Mouse (Mus musculus) midbrain, postnatal 0 days (tissue): ENCODE data around the gene Zfp706. TPM values are rescaled to one million over a fixed set of nuclear protein-coding genes. Genes with fewer than 3 reads are reported as not detected.
"Not testable (repeated sequence)": the region's sequence is repeated elsewhere in the genome, so short reads cannot be mapped to it uniquely, and the experiment has no call there.

ENCODE experiments used
- ATAC-seq: fragments of 200-750 bp; cut with Nextera tagmentation; 2 replicates; pipeline ENCODE4 v1.8.0; 2017; ENCODE audit warnings: moderate number of reproducible peaks, mild to moderate bottlenecking, moderate TSS enrichment, moderate library complexity; ENCODE audit not compliant: low FRiP score
- DNase-seq: peaks from one replicate; pipeline ENCODE4 v3.0.0-alpha.2; 2015; ENCODE audit warnings: low spot score
- H3K27ac ChIP-seq: fragments of 300-500 bp; sonication (generic); 2 replicates; pipeline ENCODE4 v1.5.1; 2014; ENCODE audit warnings: low read depth, mild to moderate bottlenecking, low read length, mixed read lengths
- H3K27me3 ChIP-seq: fragments of 300-500 bp; sonication (generic); 2 replicates; pipeline ENCODE4 v1.6.1; 2014; ENCODE audit warnings: low read length, control low read depth, mixed read lengths; ENCODE audit not compliant: insufficient read depth
- H3K36me3 ChIP-seq: fragments of 300-500 bp; sonication (generic); 2 replicates; pipeline ENCODE4 v1.6.1; 2014; ENCODE audit warnings: low read length, control low read depth, mixed read lengths; ENCODE audit not compliant: insufficient read depth
- H3K4me1 ChIP-seq: fragments of 300-500 bp; sonication (generic); 2 replicates; pipeline ENCODE4 v1.6.1; 2014; ENCODE audit warnings: mild to moderate bottlenecking, control low read depth, antibody characterized with exemption, low read length, mixed read lengths; ENCODE audit not compliant: insufficient read depth
- H3K4me2 ChIP-seq: fragments of 300-500 bp; sonication (generic); 2 replicates; pipeline ENCODE4 v1.6.1; 2014; ENCODE audit warnings: low read depth, mild to moderate bottlenecking, low read length, mixed read lengths; ENCODE audit not compliant: poor library complexity, severe bottlenecking
- H3K4me3 ChIP-seq: fragments of 300-500 bp; sonication (generic); 2 replicates; pipeline ENCODE4 v1.5.1; 2014; ENCODE audit warnings: low read depth, mild to moderate bottlenecking, low read length, moderate library complexity
- H3K9ac ChIP-seq: fragments of 300-500 bp; sonication (generic); replicated peaks from 2 replicates; pipeline ENCODE4 v1.6.1; 2014; ENCODE audit warnings: mild to moderate bottlenecking, low read length, moderate library complexity, mixed read lengths; ENCODE audit not compliant: poor library complexity, severe bottlenecking
- H3K9me3 ChIP-seq: fragments of 300-500 bp; sonication (generic); 2 replicates; pipeline ENCODE4 v1.6.1; 2016; ENCODE audit warnings: low read length, control low read depth
- CTCF ChIP-seq: IDR thresholded peaks from 2 replicates; pipeline ENCODE4 v1.5.1; 2016; ENCODE audit warnings: antibody characterized with exemption, mild to moderate bottlenecking
- WGBS: fragments of 180-500 bp; shearing (Covaris S2); extraction: QIAGEN DNeasy Blood & Tissue Kit; methylation state at CpG from one replicate; pipeline ENCODE4 v1.1.7; 2014; 5-methylcytosine and 5-hydroxymethylcytosine counted together
- polyA plus RNA-seq: library from polyadenylated mRNA; unstranded; fragments of >200 nt; fragmentation: Nextera tagmentation; extraction: Ambion mirVana; gene quantifications from 2 replicates; pipeline ENCODE4 v1.2.1, GENCODE M21; 2015
- total RNA-seq: library from RNA; depleted of rRNA; stranded (reverse); fragments of >200 nt; gene quantifications from 2 replicates; pipeline ENCODE4 v1.2.3, GENCODE M21; 2014

The Zfp706 gene
- total and polyA plus RNA-seq, 2 experiments from 2014 or later: 56.4 to 513 TPM

DNA sequence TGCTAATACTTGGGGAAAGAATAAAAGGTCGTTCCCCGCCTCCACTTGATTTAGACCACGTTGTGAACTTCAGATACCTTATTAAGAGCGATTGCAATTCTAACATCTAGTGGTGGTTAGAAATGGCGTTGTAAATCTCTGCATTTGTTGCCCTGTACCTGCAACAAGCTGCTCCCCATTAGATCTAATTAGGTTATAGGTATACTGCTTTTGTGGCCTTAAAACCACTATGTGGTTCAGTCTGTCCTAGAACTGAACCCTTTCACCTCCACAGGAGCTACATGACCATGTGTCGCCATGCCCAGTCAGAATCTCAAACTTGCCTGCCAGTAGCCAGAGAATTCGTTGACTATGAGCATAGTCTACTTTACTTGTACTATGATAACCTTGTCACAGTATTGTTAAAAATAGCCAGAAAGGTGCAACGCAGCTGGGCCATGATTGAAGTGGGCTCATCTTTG, 416 bp upstream of the Zfp706 start:
- peak overlapping the region; percentile 94 for H3K9ac ChIP-seq
- peak overlapping the region; percentile 67 for H3K4me2 ChIP-seq
- DNase-seq: no peak
- no peak for TF ChIP-seq CTCF
- ATAC-seq: no peak
- peak overlapping the region; percentile 94 for H3K27ac ChIP-seq
- 24% methylated on average over 8 of the region's 8 CpGs for WGBS
- peaks cover 13% of the 10 kb centered on the region; the same call in 1 of the 2 replicates for H3K4me1 ChIP-seq
- no peaks in the 10 kb centered on the region for H3K27me3 ChIP-seq
- H3K36me3 ChIP-seq: no peaks in the 10 kb centered on the region; the same call in 1 of the 2 replicates
- H3K4me3 ChIP-seq: peak overlapping the region; percentile 98
- H3K9me3 ChIP-seq: no peaks in the 10 kb centered on the region

DNA sequence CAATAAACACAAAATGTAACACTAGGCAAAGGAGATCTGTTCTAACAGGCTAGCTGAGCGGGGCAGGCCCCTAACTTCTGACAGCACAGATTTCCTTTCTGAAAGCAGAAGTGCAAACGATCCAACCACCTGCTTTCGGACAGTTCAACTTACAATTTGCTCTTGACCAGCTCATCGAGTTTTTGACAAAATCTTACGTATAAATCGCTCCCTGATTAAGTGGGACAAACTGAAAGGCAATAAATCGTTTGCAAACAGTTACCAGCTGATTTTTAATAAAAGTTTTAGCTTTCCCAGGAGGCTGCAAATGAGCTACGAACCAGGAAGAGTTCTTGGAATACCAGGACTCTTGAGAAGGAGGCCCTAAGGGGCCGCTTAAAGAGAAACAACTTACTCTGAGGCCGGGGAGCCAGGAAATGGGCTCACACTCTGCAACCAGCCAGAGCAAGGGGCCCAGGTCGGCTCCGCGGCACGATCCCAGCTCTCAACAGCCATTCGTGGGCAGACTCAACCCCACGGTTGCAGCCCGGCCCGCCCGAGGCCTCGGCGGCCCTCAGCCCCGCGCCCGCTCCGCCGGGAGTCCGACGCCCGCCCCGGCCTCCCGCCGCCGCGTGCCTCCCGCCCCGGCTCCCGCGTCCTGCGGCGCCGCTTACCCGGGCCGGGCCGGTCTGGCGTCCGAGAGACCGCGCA, 953 bp downstream of the Zfp706 start:
- H3K36me3 ChIP-seq: peaks cover 2% of the 10 kb centered on the region; the same call in 1 of the 2 replicates
- H3K4me1 ChIP-seq: peaks cover 13% of the 10 kb centered on the region; the same call in 1 of the 2 replicates
- DNase-seq (peak; percentile 37), ATAC-seq (peak; percentile 62; the same call in 1 of the 2 replicates)
- peak overlapping the region; percentile 98 for H3K4me3 ChIP-seq
- WGBS: 1% methylated on average over 37 of the region's 48 CpGs
- peak overlapping the region; percentile 94 for H3K27ac ChIP-seq
- H3K27me3 ChIP-seq: no peaks in the 10 kb centered on the region
- TF ChIP-seq CTCF: no peak
- no peaks in the 10 kb centered on the region for H3K9me3 ChIP-seq
- H3K9ac ChIP-seq: peak overlapping the region; percentile 94
- H3K4me2 ChIP-seq: peak overlapping the region; percentile 67

- no peaks in the 10 kb centered on the region for H3K27me3 ChIP-seq
- peak overlapping the region; percentile 67 for H3K4me2 ChIP-seq
- peak; percentile 26 for TF ChIP-seq CTCF
- DNase-seq (no peak), ATAC-seq (no peak)
- H3K36me3 ChIP-seq: peaks cover 2% of the 10 kb centered on the region; the same call in 1 of the 2 replicates
- H3K4me3 ChIP-seq: peak overlapping the region; percentile 98
- 41% methylated on average over 7 of the region's 7 CpGs for WGBS
- H3K9me3 ChIP-seq: no peaks in the 10 kb centered on the region
- H3K27ac ChIP-seq: peak overlapping the region; percentile 94
- peak overlapping the region; percentile 94; the same call in 1 of the 2 replicates for H3K9ac ChIP-seq
- H3K4me1 ChIP-seq: peaks cover 13% of the 10 kb centered on the region; the same call in 1 of the 2 replicates
Measured at GRCm38 (mm10) chr15:37005793-37006474, 1.6 kb downstream of the Zfp706 start.

DNA sequence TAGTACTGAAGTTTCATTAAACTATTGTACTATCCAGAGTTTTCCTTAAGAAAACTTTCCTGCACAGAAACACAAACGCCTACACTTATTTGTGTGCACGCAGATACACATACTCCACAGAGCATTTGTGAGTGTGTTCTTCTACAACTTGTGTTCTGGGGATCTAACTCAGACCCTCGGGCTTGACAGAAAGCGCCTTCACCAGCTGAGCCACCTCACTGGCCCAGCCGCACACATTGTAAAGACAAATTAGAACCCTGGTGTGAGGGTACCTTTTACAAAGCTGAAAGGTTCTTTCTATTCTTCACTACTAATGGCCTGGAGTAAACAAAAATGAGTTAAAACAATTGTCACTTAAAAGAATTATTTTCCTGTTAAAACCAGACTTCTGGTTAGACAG, 2.7 kb downstream of the Zfp706 start:
- 78% methylated on average over 5 of the region's 5 CpGs for WGBS
- H3K36me3 ChIP-seq: peaks cover 2% of the 10 kb centered on the region; the same call in 1 of the 2 replicates
- H3K27me3 ChIP-seq: no peaks in the 10 kb centered on the region
- peaks cover 13% of the 10 kb centered on the region; the same call in 1 of the 2 replicates for H3K4me1 ChIP-seq
- no peak for ATAC-seq
- H3K4me3 ChIP-seq: no peak overlapping the region
- H3K9me3 ChIP-seq: no peaks in the 10 kb centered on the region
- DNase-seq: no peak
- TF ChIP-seq CTCF: no peak
- no peak overlapping the region for H3K9ac ChIP-seq
- H3K27ac ChIP-seq: no peak overlapping the region
- H3K4me2 ChIP-seq: peak overlapping the region; percentile 4; the same call in 1 of the 2 replicates

DNA sequence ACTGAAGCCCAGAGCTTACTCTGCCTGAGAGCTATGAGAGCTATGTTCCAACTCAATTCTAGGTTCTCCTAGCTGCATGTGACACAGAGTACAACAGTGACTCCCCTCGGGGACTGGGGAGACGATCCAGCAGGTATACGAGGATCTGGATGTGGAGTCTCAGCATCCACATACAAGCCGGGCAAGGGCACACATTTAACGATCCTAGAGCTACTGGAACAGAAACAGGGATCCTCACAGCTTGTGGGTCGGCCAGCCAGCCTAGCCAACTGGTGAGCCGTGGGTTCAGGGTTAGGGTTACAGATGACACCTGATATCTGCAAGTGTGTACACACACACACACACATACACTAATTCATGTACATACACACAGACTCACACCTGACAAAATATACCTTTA, 5.3 kb downstream of the Zfp706 start:
- Histone ChIP-seq H3K9me3 (no peaks in the 10 kb centered on the region), H3K4me2 (no peak overlapping the region), H3K9ac (no peak overlapping the region), H3K27ac (no peak overlapping the region), H3K4me1 (peaks cover 8% of the 10 kb centered on the region; the same call in 1 of the 2 replicates), H3K27me3 (no peaks in the 10 kb centered on the region), H3K4me3 (no peak overlapping the region), H3K36me3 (peaks cover 14% of the 10 kb centered on the region)
- TF ChIP-seq CTCF: no peak
- ATAC-seq (no peak), DNase-seq (no peak)
- WGBS: 94% methylated on average over 7 of the region's 7 CpGs

DNA sequence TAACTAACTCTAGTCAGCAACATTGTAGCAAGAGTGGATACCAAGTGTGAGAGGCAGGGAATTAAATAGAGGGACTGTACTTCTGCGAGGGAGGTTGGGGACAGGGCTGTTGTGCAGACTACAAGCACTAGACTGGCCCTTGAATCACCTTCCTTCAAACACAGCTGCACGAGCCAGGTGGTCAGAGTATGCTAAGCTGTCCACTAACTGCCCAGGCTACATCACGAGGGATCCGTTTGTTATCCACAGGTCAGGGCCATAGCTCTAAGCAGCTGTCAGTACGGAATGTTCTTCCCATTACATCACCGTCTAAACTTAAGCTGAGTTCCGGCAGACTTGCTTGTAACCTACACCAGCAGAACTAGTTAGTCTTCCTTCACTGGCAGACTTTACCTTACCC, 8.0 kb downstream of the Zfp706 start:
- not testable (repeated sequence) for H3K4me1 ChIP-seq, H3K27me3 ChIP-seq, H3K4me2 ChIP-seq, ATAC-seq, H3K9ac ChIP-seq, DNase-seq, H3K9me3 ChIP-seq, H3K4me3 ChIP-seq, H3K27ac ChIP-seq
- 95% methylated on average over 7 of the region's 7 CpGs for WGBS
- H3K36me3 ChIP-seq: peaks cover 15% of the 10 kb centered on the region
